Mouse (Mus musculus) skeletal muscle tissue, adult 2 months (tissue): Measurements from ENCODE around the gene Lrp11.
"Not testable (repeated sequence)": the region's sequence is repeated elsewhere in the genome, so short reads cannot be mapped to it uniquely, and the experiment has no call there.

Experiments used
- DNase-seq: peaks from one replicate; pipeline ENCODE4 v3.0.0-alpha.2; 2012; ENCODE audit warnings: low read depth, low spot score

Gene Lrp11

DNA sequence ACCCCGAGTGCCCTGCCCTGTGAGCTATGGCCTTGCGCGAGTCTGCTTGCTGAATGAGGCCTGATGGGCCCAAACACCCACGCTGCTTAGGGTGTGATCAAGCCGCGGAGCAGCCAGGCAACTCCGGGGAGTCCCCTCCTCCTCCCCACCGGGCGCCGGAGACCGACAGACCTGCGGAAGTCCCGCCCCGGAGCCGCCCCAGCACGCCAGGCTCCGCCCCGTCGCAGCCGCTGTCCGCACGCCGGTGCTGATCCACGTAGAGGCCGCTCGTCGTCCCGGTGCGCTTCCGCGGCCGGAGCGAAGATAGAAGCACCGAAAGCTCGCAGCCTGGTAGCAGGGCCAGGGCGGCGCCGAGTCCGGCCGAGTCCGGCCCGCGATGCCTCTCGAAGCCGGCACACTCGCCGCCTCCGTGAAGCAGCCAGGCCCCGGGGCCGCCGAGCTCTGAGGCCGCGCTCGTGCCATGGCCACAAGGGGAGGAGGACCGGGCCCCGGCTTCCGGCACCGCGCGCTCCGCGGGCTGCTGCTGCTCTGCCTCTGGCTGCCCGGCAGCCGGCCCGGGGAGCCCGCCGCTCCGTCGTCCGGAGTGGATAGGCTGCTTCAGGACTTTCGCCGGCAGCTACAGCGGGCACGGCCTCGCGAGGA, at the start of gene Lrp11:
TSS of gene Lrp11 (plus strand) at position 209 of the 642 bp plus-strand sequence.
- DNase-seq: peak; percentile 75

DNA sequence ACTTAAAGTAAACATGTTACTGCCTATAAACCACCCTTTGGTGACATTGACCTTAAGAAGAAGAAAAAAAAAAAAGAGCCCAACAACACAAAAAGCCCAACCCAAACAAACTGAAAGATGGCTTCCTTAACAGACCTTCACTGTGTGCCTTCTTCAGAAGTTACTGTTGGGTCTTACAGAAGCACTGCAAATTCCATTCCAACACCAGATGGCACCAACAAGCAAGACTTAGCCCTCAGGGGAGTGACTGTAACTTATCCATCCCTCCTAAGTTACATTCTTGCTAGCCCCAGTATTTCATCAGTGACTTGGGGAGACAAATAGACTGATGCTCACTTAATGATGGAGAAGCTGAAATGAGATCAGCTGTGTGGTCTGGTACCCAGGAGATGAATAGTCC, 11.6 kb upstream of the Lrp11 start:
- peak; percentile 24 for DNase-seq

DNA sequence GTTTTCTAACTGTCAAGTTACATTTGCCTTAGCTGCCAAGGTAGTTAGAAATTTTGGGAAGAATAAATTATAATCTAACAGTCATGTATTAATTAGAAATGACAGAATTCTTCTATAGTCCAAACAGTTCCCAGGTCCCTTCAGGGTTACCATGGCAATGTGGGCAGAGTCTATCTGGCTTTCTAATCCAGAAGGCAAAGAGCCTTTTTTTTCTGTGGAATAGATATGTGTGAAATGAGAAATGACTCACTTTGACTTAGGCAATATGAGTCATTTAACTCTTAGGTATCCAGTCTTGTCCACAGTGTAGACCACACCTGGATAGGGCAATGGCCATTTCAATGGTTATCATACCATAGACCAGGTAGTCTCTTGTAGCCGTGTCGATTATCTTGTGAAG, 8.2 kb upstream of the Lrp11 start:
- no peak for DNase-seq

DNA sequence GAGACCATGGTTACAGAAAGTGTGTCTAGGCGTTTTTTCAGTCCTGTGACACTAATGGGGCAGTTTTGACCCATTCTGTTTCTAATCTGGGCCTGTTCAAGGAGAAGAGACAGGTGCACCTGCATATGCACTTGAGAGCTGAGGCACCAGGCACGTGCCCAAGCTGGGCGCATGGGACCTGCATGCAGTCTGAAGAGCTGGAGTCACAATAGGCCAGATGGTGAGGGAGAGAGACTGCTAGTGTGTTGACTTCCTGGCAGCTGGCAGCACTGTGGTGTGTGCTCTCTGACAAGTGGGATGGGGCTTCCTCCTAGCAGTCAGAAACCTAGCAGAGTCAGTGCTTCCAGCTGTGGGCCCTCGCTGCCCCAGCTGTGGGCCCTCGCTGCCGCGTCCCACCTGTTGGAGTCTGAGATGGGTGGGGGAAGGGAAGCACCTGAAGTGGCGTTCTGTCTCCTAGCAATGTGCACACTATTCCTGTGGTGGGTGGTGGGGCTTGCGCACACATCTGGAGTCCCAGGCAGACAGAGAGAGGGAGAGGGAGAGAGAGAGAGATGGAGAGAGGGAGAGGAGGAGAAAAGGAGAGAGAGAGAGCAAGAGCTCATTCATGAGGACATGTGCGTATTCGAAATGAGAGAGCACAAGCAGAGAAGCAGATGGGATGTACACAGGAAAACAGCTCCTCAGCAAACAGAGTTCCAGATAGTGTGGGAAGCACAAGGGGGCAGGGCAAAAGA, 7.3 kb upstream of the Lrp11 start:
- no peak for DNase-seq

DNA sequence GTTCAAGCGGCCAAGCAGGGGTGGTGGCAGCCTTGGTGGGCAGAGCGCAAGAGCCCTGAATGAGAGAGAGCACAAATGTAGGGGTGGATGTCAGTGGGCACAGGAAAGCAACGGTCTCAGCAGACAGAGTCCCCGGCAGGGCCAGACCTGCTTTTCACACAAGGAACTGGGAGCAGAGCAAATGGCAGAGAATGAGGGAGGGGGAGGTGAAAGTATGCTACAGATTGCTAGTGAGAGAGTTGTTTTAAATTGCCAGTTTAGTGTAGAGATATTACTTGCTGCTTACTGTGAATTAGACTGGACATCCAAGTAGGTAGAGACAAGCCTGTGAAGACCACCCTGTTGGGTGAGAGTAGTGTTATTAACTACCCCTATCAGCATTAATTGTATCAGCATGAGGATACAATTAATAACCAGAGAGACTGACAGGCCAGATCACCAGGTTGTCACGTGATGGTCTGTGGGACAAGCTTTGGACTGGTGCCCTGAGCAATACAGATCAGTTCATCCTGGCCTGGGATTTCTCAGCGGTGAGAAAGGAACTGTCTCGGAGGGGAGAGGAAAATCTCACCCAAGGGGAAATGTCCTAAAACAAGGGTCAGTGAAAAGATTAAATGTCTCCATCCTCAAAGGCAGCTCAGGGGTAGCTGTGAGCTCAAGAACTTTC, 6.6 kb upstream of the Lrp11 start:
- DNase-seq: no peak

DNA sequence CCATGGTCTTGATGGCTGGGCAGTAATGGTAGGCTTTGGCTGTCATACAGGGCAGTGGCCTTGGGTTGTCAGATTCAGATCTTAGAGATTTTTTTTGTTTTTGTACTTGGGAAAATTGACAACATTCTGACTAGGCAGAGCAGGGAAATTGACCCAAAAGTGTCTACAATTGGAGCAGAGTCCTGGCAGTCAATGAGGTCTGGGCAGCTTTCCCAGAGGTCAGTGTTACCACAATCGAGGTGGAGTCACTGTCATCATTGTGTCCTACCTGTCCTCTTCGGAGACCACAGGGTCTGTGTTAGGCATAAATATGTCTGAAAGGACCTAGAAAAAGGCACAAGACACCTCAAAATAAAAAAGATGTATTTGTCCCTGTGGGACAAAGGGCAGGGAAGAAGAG, 2.8 kb upstream of the Lrp11 start:
- DNase-seq: no peak

DNA sequence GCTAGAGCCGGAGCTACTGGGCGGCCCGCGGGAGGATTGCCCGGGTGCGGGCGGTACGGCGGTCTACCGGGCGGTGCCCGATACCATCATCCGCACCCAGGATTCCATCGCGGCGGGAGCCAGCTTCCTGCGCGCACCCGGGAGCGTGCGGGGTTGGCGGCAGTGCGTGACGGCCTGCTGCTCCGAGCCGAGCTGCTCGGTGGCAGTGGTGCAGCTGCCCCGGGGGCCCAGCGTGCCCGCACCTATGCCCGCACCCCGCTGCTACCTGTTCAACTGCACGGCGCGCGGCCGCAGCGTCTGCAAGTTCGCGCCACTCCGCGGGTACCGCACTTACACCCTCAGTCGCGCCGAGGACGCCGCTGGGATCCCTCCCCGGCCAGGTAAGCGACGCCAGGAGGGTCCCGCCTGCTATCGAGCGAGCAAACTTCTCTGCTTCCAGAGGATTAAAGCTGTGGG, 662 bp downstream of the Lrp11 start:
- no peak for DNase-seq

DNA sequence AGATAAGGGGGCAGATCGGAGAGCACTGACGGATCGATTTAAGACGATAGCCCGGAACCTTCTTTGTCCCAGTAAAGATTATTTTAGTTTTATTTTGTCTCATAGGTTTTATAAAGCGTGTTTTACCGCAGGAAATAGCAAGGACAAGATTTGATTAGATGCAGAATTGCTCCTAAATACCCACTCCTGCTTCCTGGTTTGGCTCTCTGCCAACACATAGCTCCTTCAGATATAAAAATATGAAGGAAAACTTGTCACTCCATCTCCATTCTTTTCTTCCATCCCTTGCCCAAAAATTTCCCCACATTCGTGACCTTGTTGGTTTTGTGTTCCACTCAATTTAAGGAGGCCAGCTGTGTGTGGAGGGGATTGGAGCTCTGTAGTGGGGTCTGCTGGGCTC, 1.2 kb downstream of the Lrp11 start:
- no peak for DNase-seq

DNA sequence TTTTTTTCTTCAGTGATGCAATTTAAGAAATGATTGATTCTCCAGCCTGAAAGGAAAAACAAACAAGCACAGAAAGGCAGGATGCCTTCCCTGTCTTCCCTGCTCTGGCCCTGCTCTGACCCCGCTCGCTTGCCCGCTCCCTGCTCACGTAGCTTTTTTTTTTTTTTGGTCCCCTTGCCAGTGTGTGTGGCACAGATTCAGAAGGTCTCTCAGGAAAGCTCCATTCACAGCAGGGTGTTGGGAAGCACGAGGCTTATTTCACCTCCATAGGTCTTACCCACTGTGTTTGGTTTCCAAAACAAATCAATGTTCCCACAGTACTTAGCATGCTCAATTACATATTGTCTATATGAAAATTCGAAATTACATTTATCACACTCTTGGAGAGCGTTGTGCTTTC, 5.2 kb downstream of the Lrp11 start:
- no peak for DNase-seq

DNA sequence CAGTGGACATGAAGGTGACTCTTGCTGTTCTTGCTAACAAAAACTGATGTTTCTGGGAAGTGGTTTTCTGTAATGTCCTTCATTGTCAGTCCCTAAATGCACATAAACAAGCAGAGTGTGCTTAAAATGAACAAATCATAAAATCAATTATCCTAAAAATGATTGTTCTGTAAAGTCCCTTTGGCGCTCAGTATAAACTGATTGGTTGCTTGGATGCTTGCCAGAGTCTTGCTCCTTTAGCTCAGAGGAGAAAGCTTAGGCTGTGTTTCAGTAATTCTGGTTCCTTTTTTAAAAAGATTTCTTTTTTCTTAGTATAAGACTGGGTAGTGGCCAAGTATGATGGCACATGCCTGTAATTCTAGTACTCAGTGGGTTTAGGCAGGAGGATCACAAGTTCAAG, 6.7 kb downstream of the Lrp11 start:
- DNase-seq: no peak

DNA sequence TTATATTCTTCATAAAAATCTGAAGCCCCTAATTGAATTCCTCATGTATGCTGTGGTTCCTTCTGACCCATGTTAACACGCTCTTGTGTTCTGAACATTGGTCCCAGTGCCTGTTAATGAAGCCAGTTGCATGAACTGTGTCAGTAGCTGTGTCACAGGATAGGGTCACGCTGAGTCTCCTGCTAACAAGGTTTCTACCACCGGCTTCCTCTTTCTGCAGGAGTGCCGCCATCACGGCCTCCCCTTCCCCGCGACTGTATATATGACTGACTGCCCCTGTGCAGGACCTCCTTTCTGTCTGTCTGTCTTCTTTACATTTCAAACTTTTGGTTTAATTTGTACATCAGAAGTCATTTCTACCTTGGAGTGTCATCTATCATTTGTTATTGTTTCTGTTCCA, 8.6 kb downstream of the Lrp11 start:
- DNase-seq: no peak

DNA sequence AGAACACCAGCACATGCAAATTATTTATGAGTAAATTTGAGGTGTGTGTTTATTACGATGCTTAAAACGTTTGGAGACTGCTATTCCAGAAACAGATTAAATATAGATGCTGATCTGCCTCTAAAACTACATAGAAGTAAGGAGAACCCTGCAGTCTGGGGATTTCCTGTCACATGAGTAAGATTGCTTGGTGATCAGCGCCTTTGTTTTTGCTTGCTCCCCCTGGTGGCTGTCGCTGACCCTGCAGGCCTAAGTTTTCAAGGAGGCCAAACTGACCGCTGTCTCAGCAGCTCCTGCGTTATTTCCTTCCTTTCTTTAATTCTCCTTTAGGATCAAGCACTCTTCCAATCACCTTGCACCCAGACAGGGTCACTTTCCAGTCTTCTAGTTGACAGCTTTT, 11.0 kb downstream of the Lrp11 start:
- DNase-seq: peak; percentile 44

DNA sequence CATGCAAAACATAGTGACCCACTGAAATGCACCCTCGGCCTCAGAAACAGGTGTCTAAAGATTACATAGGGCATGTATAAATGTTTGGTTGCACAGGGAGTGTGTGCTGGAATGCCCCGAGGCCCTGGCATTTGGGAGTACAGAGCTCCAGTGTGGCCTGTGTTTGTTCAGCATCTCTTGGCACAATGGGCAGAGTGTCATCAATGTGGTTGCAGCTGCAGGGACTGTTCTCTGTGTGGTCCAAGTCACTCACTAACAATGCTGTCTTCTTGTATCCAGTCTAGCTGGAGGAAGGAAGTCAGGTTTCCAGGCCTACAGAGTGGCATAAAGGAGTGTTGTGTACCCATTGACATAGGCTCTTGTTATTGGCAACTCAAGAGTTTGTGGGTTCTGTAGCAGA, 15.6 kb downstream of the Lrp11 start:
- no peak for DNase-seq

DNA sequence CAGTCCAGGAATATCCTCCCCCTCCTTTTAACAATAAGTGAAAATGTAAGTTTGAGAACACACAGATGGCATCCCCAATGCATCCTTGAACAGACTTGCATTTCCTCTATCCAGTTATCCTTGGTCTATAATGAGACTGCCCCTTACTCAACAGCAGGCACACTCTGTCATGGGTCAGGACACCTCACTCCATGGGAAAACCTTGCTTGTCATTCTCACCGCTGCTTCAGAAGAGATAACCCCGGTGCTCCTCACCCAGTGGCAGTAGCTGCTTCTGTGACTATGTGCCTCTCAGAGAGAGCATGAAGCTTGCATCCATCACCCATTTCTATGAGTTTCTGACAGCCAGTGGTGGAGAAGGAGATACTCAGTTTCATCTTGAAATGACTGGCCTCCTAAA, 16.8 kb downstream of the Lrp11 start:
- DNase-seq: no peak

DNA sequence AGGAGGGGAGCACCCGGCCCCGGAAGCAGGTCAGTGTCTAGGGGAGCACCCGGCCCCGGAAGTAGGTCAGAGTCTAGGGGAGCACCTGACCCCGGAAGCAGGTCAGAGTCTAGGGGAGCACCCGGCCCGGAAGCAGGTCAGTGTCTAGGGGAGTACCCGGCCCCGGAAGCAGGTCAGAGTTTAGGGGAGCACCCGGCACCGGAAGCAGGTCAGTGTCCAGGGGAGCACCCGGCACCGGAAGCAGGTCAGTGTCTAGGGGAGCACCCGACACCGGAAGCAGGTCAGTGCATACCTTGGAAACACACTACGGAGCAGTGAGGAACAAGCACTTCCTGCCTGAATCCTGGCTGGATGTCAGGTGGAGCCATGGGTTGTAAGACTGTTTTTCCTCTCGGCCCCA, 19.0 kb downstream of the Lrp11 start:
- no peak for DNase-seq

DNA sequence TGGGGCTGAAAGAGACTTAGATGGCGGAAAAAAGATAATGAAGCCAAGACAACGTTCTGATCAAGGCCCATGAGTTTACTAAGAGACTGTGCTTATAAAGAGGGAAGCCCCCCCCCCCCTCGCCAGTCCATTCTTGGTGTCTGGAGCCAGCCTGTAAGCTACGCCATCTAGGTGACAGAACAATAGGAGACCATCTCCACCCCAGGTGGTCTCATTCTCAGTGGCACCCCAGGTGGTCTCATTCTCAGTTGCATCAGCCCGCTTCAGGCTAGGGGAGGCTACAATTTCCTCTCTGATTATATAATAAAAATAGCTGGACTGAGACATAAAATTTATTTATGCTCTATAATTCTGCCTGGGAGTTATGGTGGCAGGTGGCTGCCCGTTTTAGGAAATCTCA, 22.0 kb downstream of the Lrp11 start:
- DNase-seq: no peak

DNA sequence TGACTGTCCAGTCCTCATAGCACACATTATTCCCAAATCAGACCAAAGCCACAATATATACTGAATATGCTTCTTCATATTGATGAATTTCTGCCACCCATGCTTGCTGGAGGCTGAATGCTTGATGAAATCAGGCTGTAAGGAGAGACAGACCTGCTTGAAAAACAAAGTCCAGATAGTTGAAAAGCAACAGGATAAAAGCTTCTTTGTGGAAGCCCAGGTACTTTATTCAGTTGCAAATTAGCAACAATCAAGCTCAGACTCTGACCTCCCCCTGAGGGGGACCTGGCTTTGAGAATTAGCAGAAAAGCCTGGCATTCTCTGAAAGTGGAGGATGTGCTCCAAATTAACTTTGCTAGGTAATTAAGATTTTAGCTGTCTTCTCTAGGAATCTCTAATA, 22.6 kb downstream of the Lrp11 start:
- DNase-seq: not testable (repeated sequence)

DNA sequence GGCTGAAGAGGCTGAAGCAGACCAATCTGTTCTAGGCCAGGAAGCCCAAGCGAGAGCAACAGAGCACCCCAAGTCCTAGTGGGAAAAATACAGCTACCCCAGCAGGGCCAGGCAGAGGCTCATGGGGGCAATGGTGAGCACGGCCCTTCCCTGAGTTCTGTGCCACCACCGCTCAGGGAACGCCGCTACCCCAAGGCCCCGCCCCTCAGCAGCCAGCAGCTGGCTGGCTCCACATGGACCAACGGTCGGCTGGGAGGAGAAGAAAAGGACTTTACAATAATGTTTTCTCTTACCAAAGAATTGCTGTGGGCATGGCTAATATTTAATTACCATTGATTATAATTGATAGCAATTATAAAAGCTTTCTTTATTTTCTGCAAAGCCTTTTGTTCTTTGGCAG, 25.2 kb downstream of the Lrp11 start:
- no peak for DNase-seq

DNA sequence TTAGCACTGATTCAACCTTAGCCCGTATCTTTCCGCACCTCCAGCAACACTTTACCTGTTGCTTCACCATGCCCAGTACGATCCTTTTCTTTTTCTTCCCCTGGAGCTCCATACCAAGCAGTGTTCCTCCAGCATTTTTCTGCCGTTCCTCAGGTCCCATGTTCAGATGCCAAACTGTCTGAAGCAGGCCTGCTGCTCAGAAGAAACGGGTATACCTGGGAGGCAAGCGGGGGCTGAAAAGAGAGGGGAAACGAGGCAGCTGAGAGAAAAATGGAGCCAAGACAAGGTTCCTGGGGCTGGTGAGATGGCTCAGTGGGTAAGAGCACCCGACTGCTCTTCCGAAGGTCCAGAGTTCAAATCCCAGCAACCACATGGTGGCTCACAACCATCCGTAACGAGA, 27.5 kb downstream of the Lrp11 start:
- DNase-seq: not testable (repeated sequence)

DNA sequence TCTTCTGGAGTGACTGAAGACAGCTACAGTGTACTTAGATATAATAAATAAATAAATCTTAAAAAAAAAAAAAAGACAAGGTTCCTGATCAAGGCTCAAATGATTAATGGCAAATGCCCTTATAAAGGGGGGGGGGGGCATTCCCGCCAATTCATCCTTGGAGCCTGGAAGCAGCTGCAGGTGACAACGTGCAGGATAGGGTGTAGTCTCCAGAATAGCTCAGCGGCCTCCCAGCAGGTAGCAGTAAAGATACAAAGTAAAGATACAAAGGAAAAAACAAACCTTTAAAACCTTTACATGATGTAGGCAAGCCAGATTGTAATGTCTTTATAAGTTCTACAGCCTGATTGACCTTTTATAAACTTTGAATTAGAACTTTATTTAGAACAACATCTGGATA, 28.0 kb downstream of the Lrp11 start:
- DNase-seq: not testable (repeated sequence)

DNA sequence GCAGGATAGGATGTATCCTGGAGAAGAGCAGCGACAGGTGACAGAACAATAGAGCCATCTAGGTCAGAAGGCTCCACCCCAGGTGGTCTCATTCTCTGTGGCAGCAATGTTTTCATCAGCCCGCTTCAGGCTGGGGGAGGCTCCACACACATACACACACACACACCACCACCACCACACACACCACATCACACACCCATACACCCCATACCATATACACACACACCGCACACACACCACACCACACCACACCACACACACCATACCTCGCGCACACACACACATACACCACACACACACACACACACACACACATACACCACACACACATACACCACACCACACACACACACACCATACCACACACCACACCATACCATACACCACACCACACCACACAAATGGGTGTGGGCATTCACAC, 30.2 kb downstream of the Lrp11 start:
- no peak for DNase-seq

DNA sequence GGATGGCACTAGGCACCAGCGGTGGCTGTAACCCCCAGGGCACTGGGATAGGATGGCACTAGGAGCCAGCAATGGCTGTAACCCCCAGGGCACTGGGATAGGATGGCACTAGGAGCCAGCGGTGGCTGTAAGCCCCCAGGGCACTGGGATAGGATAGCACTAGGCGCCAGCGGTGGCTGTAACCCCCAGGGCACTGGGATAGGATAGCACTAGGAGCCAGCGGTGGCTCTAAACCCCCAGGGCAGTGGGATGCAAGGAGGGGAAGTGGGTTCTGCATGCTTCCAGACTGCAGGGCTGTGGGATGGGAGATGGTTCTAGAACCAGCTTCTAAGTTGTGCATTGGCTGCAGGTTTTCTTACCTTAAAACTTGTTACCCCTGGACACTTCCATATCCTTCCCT, 31.1 kb downstream of the Lrp11 start:
- DNase-seq: no peak

DNA sequence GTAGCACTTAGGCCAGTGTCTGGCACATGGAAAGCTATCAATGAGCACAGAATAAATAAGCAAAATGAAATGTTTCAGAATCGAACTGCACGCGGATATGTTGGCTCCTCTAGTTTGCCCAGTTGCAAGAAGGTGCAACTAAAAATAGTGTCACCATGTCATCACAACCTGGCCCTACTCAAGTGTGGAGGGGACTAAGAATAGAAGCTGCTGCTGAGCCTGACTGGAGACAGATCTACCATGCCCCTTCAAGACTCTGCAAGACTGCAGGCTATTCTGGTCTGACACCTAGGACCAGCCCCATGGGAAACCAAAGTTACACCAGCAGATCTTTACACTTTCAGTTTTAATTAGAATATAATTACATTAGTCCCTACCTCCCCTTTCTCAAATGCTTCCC, 32.8 kb downstream of the Lrp11 start:
- peak; percentile 86 for DNase-seq
